Mouse (Mus musculus): ENCODE data around the gene Ankrd44.

- peak; percentile 43 for TF ChIP-seq CTCF (IDR thresholded peaks at IDR 0.05; ENCODE audit: low read depth, low read length)
- TF ChIP-seq POLR2A (IDR thresholded peaks at IDR 0.05; ENCODE audit: borderline replicate concordance, low read depth, low read length) = no peak
These were observed at the start of gene Ankrd44 for GRCm38 (mm10) chr1:54925971-54926771.

All from bone marrow macrophage, adult 2 months (primary cell).